Mouse (Mus musculus) hindbrain, postnatal 0 days (tissue): Measurements from ENCODE around the gene Dpf1. TPM values are rescaled to one million over a fixed set of nuclear protein-coding genes. Genes with fewer than 3 reads are reported as not detected.
A peak's percentile ranks its signal among the peaks of the same experiment; 100 is the strongest.

ENCODE experiments used
- ATAC-seq: fragments of 200-750 bp; cut with Nextera tagmentation; 2 replicates; pipeline ENCODE4 v1.8.0; 2017; ENCODE audit warnings: mild to moderate bottlenecking, moderate TSS enrichment, moderate library complexity
- DNase-seq: peaks from one replicate; pipeline ENCODE4 v3.0.0-alpha.2; 2015; ENCODE audit warnings: low spot score
- H3K27ac ChIP-seq: fragments of 300-500 bp; sonication (generic); 2 replicates; pipeline ENCODE4 v1.5.1; 2014; ENCODE audit warnings: mild to moderate bottlenecking
- H3K27me3 ChIP-seq: fragments of 300-500 bp; sonication (generic); 2 replicates; pipeline ENCODE4 v1.6.1; 2014; ENCODE audit warnings: low read length, mixed read lengths; ENCODE audit not compliant: insufficient read depth
- H3K36me3 ChIP-seq: fragments of 300-500 bp; sonication (generic); 2 replicates; pipeline ENCODE4 v1.6.1; 2014; ENCODE audit warnings: low read length, mixed read lengths; ENCODE audit not compliant: insufficient read depth
- H3K4me1 ChIP-seq: fragments of 300-500 bp; sonication (generic); 2 replicates; pipeline ENCODE4 v1.6.1; 2014; ENCODE audit warnings: antibody characterized with exemption, low read length, mixed read lengths; ENCODE audit not compliant: insufficient read depth
- H3K4me2 ChIP-seq: fragments of 300-500 bp; sonication (generic); 2 replicates; pipeline ENCODE4 v1.6.1; 2014; ENCODE audit warnings: low read depth, mild to moderate bottlenecking, low read length, moderate library complexity, mixed read lengths
- H3K4me3 ChIP-seq: fragments of 300-500 bp; sonication (generic); 2 replicates; pipeline ENCODE4 v1.5.1; 2014; ENCODE audit warnings: low read length
- H3K9ac ChIP-seq: fragments of 300-500 bp; sonication (generic); replicated peaks from 2 replicates; pipeline ENCODE4 v1.6.1; 2014; ENCODE audit warnings: mild to moderate bottlenecking, low read length, moderate library complexity, mixed read lengths
- H3K9me3 ChIP-seq: fragments of 300-500 bp; sonication (generic); 2 replicates; pipeline ENCODE4 v1.6.1; 2016; ENCODE audit warnings: low read length, mixed read lengths
- CTCF ChIP-seq: IDR thresholded peaks from 2 replicates; pipeline ENCODE4 v1.5.1; 2016; ENCODE audit warnings: antibody characterized with exemption, control low read depth, low read depth
- WGBS: fragments of 180-500 bp; shearing (Covaris S2); extraction: QIAGEN DNeasy Blood & Tissue Kit; methylation state at CpG from one replicate; pipeline ENCODE4 v1.1.7; 2014; 5-methylcytosine and 5-hydroxymethylcytosine counted together
- polyA plus RNA-seq: library from polyadenylated mRNA; unstranded; fragments of >200 nt; fragmentation: Nextera tagmentation; extraction: Ambion mirVana; gene quantifications from 2 replicates; pipeline ENCODE4 v1.2.1, GENCODE M21; 2015
- total RNA-seq: library from RNA; depleted of rRNA; stranded (reverse); fragments of >200 nt; gene quantifications from 2 replicates; pipeline ENCODE4 v1.2.3, GENCODE M21; 2014

Gene Dpf1
- total and polyA plus RNA-seq, 2 experiments from 2014 or later = 111 to 158 TPM

- H3K4me3 ChIP-seq = no peak overlapping the region
- H3K9ac ChIP-seq = no peak overlapping the region
- H3K4me1 ChIP-seq = no peaks in the 10 kb centered on the region
- no peak for TF ChIP-seq CTCF
- H3K36me3 ChIP-seq = peaks cover 45% of the 10 kb centered on the region
- no peak overlapping the region for H3K27ac ChIP-seq
- no peak overlapping the region for H3K4me2 ChIP-seq
- H3K9me3 ChIP-seq = no peaks in the 10 kb centered on the region
- H3K27me3 ChIP-seq = no peaks in the 10 kb centered on the region
- no peak for ATAC-seq
- DNase-seq = no peak
- 59% methylated on average over 6 of the region's 7 CpGs for WGBS
Measured at GRCm38 (mm10) chr7:29334156-29334555, 30.4 kb downstream of the Dpf1 start.

DNA sequence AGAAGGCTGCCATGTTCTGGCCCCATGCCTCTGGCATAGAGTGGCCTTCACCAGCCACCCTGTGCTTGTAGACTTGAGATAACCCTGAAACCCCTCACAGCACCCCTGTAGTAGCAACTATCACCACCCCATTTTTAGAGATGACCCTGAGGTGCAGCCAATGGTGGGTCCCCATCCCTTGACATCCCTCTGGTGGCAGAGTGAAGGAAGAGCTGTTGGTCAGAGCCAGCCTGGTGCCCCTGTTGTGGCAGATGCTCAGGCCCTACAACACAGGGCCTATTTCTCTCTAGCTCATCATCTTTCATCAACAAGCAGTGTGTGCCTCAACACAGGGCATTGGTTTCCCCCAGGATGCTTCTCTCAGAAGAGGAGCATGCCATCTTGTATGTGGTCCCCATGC lies 31.5 kb downstream of the Dpf1 start:
- DNase-seq = no peak
- Histone ChIP-seq H3K4me2 (no peak overlapping the region), H3K27me3 (no peaks in the 10 kb centered on the region), H3K9me3 (no peaks in the 10 kb centered on the region), H3K9ac (no peak overlapping the region), H3K36me3 (peaks cover 33% of the 10 kb centered on the region), H3K27ac (no peak overlapping the region), H3K4me3 (no peak overlapping the region), H3K4me1 (no peaks in the 10 kb centered on the region)
- ATAC-seq = no peak
- TF ChIP-seq CTCF = peak; percentile 60

DNA sequence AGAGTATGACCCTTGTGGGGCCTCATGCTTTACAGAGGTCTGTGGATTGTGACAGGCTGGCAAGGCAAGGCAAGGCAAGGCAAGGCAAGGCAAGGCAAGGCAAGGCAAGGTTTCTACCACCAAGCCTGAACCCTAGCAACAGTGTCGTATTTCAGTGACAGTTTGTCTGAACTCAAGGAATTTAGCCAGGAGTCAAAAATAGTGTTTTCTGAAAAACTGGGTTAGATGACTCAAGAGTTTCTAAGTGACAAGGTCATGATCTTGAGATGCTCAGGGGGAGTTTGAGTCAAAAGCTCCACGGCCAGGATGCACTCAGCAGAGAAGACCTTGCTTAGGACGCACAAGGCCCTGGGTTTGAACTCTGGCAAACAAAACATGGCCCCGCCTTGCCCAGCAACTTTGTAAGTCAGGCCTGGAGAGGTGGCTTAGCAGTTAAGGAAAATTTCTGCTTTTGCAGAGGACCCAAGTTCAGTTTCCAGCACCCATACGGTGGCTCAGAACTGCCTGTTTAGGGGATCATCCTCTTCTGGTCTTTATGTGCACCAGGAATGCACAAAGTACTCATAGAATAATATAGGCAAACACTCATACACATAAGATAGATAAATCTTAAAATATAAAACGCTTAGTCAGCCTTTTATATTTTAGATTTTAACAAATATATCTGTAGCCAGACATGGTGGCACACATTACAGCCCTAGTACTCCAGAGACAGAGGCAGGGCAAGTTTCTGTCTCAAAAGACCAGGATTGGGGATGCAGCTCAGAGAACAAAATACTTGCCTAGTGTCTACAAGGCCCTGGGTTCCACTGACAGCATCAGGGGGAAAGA lies 32.3 kb downstream of the Dpf1 start:
- Histone ChIP-seq H3K27ac (no peak overlapping the region), H3K9me3 (no peaks in the 10 kb centered on the region), H3K9ac (no peak overlapping the region), H3K36me3 (peaks cover 26% of the 10 kb centered on the region), H3K4me2 (no peak overlapping the region), H3K27me3 (no peaks in the 10 kb centered on the region), H3K4me3 (no peak overlapping the region), H3K4me1 (no peaks in the 10 kb centered on the region)
- no peak for ATAC-seq
- TF ChIP-seq CTCF = no peak
- 88% methylated on average over 6 of the region's 6 CpGs for WGBS
- no peak for DNase-seq

GRCm38 (mm10) chr7:29336795-29337319 lies 33.1 kb downstream of the Dpf1 start:
- no peak overlapping the region for H3K4me3 ChIP-seq
- DNase-seq (no peak), ATAC-seq (no peak)
- H3K4me1 ChIP-seq = no peaks in the 10 kb centered on the region
- H3K9ac ChIP-seq = no peak overlapping the region
- no peaks in the 10 kb centered on the region for H3K27me3 ChIP-seq
- no peak overlapping the region for H3K4me2 ChIP-seq
- no peaks in the 10 kb centered on the region for H3K9me3 ChIP-seq
- no peak overlapping the region for H3K27ac ChIP-seq
- H3K36me3 ChIP-seq = peaks cover 18% of the 10 kb centered on the region; the same call in 1 of the 2 replicates
- TF ChIP-seq CTCF = peak; percentile 47
- 64% methylated on average over 9 of the region's 9 CpGs for WGBS

GRCm38 (mm10) chr7:29337766-29338165 lies 34.0 kb downstream of the Dpf1 start:
- TF ChIP-seq CTCF = no peak
- Histone ChIP-seq H3K9me3 (no peaks in the 10 kb centered on the region), H3K4me1 (no peaks in the 10 kb centered on the region), H3K4me3 (no peak overlapping the region), H3K4me2 (no peak overlapping the region), H3K36me3 (peaks cover 15% of the 10 kb centered on the region; the same call in 1 of the 2 replicates), H3K9ac (no peak overlapping the region), H3K27ac (no peak overlapping the region), H3K27me3 (no peaks in the 10 kb centered on the region)
- DNase-seq = no peak
- 81% methylated on average over 2 of the region's 2 CpGs for WGBS
- ATAC-seq = no peak

DNA sequence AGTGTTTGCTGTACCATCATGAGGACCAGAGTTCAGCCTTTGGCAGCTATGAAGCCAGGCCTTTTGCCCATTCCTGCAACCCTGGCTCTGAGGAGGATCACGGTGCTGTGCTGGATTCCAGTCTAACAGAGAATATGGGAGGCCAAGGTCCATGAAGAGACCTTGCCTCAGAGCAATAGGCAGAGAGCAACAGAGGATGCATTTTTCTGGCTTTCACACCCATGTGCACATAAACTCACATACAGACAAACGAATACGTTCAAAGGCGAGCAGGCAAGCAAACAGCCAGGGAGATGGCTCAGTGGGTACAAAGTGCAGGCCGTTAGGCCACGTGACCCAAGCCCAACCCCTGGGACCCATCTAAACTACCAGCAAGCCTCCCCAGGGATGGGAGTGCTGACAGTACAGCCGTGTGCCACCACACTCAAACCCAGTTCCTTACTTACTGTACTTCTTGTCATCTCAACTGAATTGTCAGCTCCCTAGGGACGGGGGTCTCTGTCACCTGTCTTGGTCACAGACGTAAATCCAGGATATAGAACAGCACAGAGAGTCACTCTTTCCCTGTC lies 34.7 kb downstream of the Dpf1 start:
- no peak for TF ChIP-seq CTCF
- ATAC-seq = no peak
- 85% methylated on average over 9 of the region's 9 CpGs for WGBS
- Histone ChIP-seq H3K36me3 (peaks cover 12% of the 10 kb centered on the region; the same call in 1 of the 2 replicates), H3K9ac (no peak overlapping the region), H3K4me3 (no peak overlapping the region), H3K9me3 (no peaks in the 10 kb centered on the region), H3K27me3 (no peaks in the 10 kb centered on the region), H3K4me2 (no peak overlapping the region), H3K4me1 (no peaks in the 10 kb centered on the region), H3K27ac (no peak overlapping the region)
- no peak for DNase-seq
